Mouse (Mus musculus) lung, embryonic 14.5 days (tissue): ENCODE results near the gene Mdfi. TPM values are rescaled to one million over a fixed set of nuclear protein-coding genes. Genes with fewer than 3 reads are reported as not detected.

Source experiments
- ATAC-seq: fragments of 200-750 bp; cut with Nextera tagmentation; 2 replicates; pipeline ENCODE4 v1.8.0; 2017; ENCODE audit warnings: mild to moderate bottlenecking, moderate TSS enrichment, moderate library complexity; ENCODE audit not compliant: insufficient read depth
- DNase-seq: peaks from one replicate; pipeline ENCODE4 v3.0.0-alpha.2; 2015
- H3K27ac ChIP-seq: fragments of 300-500 bp; sonication (generic); 2 replicates; pipeline ENCODE4 v1.5.1; 2014; ENCODE audit warnings: low read depth, mild to moderate bottlenecking, moderate library complexity
- H3K27me3 ChIP-seq: fragments of 300-500 bp; sonication (generic); 2 replicates; pipeline ENCODE4 v1.6.1; 2014; ENCODE audit warnings: low read length, control low read depth; ENCODE audit not compliant: insufficient read depth
- H3K36me3 ChIP-seq: fragments of 300-500 bp; sonication (generic); 2 replicates; pipeline ENCODE4 v1.6.1; 2014; ENCODE audit warnings: control low read depth; ENCODE audit not compliant: insufficient read depth
- H3K4me1 ChIP-seq: fragments of 300-500 bp; sonication (generic); 2 replicates; pipeline ENCODE4 v1.6.1; 2014; ENCODE audit warnings: antibody characterized with exemption, control low read depth; ENCODE audit not compliant: insufficient read depth
- H3K4me2 ChIP-seq: fragments of 300-500 bp; sonication (generic); 2 replicates; pipeline ENCODE4 v1.6.1; 2014; ENCODE audit warnings: mild to moderate bottlenecking
- H3K4me3 ChIP-seq: fragments of 300-500 bp; sonication (generic); 2 replicates; pipeline ENCODE4 v1.5.1; 2014; ENCODE audit warnings: low read depth, low read length
- H3K9ac ChIP-seq: fragments of 300-500 bp; sonication (generic); 2 replicates; pipeline ENCODE4 v1.6.1; 2014
- H3K9me3 ChIP-seq: fragments of 300-500 bp; sonication (generic); 2 replicates; pipeline ENCODE4 v1.6.1; 2016; ENCODE audit warnings: low read depth, low read length, control low read depth
- CTCF ChIP-seq: IDR thresholded peaks from 2 replicates; pipeline ENCODE4 v1.5.1; 2016; ENCODE audit warnings: antibody characterized with exemption, low read depth
- WGBS: fragments of 180-500 bp; shearing (Covaris S2); extraction: QIAGEN DNeasy Blood & Tissue Kit; methylation state at CpG from one replicate; pipeline ENCODE4 v1.1.7; 2014; 5-methylcytosine and 5-hydroxymethylcytosine counted together
- polyA plus RNA-seq: library from polyadenylated mRNA; unstranded; fragments of >200 nt; fragmentation: Nextera tagmentation; extraction: Ambion mirVana; gene quantifications from 2 replicates; pipeline ENCODE4 v1.2.1, GENCODE M21; 2014

Gene Mdfi
- polyA plus RNA-seq, 1 experiment from 2014 or later, result 43.6 TPM

- Histone ChIP-seq H3K4me3 (no peak overlapping the region), H3K4me1 (peaks cover 29% of the 10 kb centered on the region), H3K36me3 (no peaks in the 10 kb centered on the region), H3K27me3 (no peaks in the 10 kb centered on the region), H3K4me2 (no peak overlapping the region), H3K27ac (peak overlapping the region; percentile 87), H3K9me3 (no peaks in the 10 kb centered on the region), H3K9ac (no peak overlapping the region)
- no peak for TF ChIP-seq CTCF
- ATAC-seq (peak; percentile 18; the same call in 1 of the 2 replicates), DNase-seq (peak; percentile 66)
- 39% methylated on average over 13 of the region's 13 CpGs for WGBS
Observed at GRCm38 (mm10) chr17:47805047-47805835, 29.2 kb downstream of the Mdfi start.

GRCm38 (mm10) chr17:47803662-47804061 is 30.8 kb downstream of the Mdfi start:
- Histone ChIP-seq H3K9me3 (no peaks in the 10 kb centered on the region), H3K4me2 (no peak overlapping the region), H3K4me1 (peaks cover 29% of the 10 kb centered on the region), H3K27ac (no peak overlapping the region), H3K9ac (no peak overlapping the region), H3K36me3 (no peaks in the 10 kb centered on the region), H3K4me3 (no peak overlapping the region), H3K27me3 (no peaks in the 10 kb centered on the region)
- WGBS, result 91% methylated on average over 4 of the region's 4 CpGs
- peak; percentile 23; the same call in 1 of the 2 replicates for TF ChIP-seq CTCF
- ATAC-seq (no peak), DNase-seq (no peak)

GRCm38 (mm10) chr17:47802806-47803205 is 31.7 kb downstream of the Mdfi start:
- DNase-seq, result peak; percentile 76
- peak overlapping the region; percentile 42; the same call in 1 of the 2 replicates for H3K27ac ChIP-seq

GRCm38 (mm10) chr17:47797383-47797782 is 37.1 kb downstream of the Mdfi start:
- WGBS, result 72% methylated on average over 9 of the region's 9 CpGs
- Histone ChIP-seq H3K27me3 (no peaks in the 10 kb centered on the region), H3K27ac (no peak overlapping the region)

More at GRCm38 (mm10) chr17:47802806-47803205, 31.7 kb downstream of the Mdfi start:
- Histone ChIP-seq H3K36me3 (no peaks in the 10 kb centered on the region), H3K4me1 (peaks cover 29% of the 10 kb centered on the region), H3K9ac (no peak overlapping the region), H3K9me3 (no peaks in the 10 kb centered on the region), H3K27me3 (no peaks in the 10 kb centered on the region), H3K4me2 (no peak overlapping the region), H3K4me3 (no peak overlapping the region)
- WGBS, result 13% methylated on average over 8 of the region's 8 CpGs
- no peak for ATAC-seq
- no peak for TF ChIP-seq CTCF

GRCm38 (mm10) chr17:47796968-47797367 is 37.5 kb downstream of the Mdfi start:
- Histone ChIP-seq H3K36me3 (no peaks in the 10 kb centered on the region), H3K4me3 (no peak overlapping the region), H3K4me2 (no peak overlapping the region), H3K9me3 (no peaks in the 10 kb centered on the region), H3K9ac (no peak overlapping the region), H3K27me3 (no peaks in the 10 kb centered on the region), H3K27ac (no peak overlapping the region), H3K4me1 (no peaks in the 10 kb centered on the region)
- 68% methylated on average over 4 of the region's 4 CpGs for WGBS
- ATAC-seq (no peak), DNase-seq (peak; percentile 31)
- peak; percentile 22; the same call in 1 of the 2 replicates for TF ChIP-seq CTCF

More at GRCm38 (mm10) chr17:47797383-47797782, 37.1 kb downstream of the Mdfi start:
- ATAC-seq, result no peak
- Histone ChIP-seq H3K4me1 (peaks cover 3% of the 10 kb centered on the region; the same call in 1 of the 2 replicates), H3K9ac (no peak overlapping the region), H3K4me2 (no peak overlapping the region), H3K36me3 (no peaks in the 10 kb centered on the region), H3K4me3 (no peak overlapping the region), H3K9me3 (no peaks in the 10 kb centered on the region)
- DNase-seq, result no peak
- no peak for TF ChIP-seq CTCF

GRCm38 (mm10) chr17:47796156-47796816 is 38.2 kb downstream of the Mdfi start:
- no peak overlapping the region for H3K4me3 ChIP-seq
- H3K4me1 ChIP-seq, result no peaks in the 10 kb centered on the region
- no peak for ATAC-seq
- WGBS, result 62% methylated on average over 16 of the region's 16 CpGs
- H3K27ac ChIP-seq, result no peak overlapping the region
- H3K27me3 ChIP-seq, result no peaks in the 10 kb centered on the region
- DNase-seq, result no peak
- no peaks in the 10 kb centered on the region for H3K9me3 ChIP-seq
- H3K36me3 ChIP-seq, result no peaks in the 10 kb centered on the region
- no peak overlapping the region for H3K4me2 ChIP-seq
- no peak overlapping the region for H3K9ac ChIP-seq
- no peak for TF ChIP-seq CTCF

GRCm38 (mm10) chr17:47795446-47795845 is 39.0 kb downstream of the Mdfi start:
- Histone ChIP-seq H3K4me1 (no peaks in the 10 kb centered on the region), H3K9me3 (no peaks in the 10 kb centered on the region), H3K4me2 (no peak overlapping the region), H3K27me3 (no peaks in the 10 kb centered on the region), H3K9ac (no peak overlapping the region), H3K4me3 (no peak overlapping the region), H3K27ac (no peak overlapping the region), H3K36me3 (no peaks in the 10 kb centered on the region)
- 43% methylated on average over 3 of the region's 3 CpGs for WGBS
- peak; percentile 80 for TF ChIP-seq CTCF
- no peak; the same call in 1 of the 2 replicates for ATAC-seq
- DNase-seq, result peak; percentile 74
